Mouse (Mus musculus) hindbrain, embryonic 16.5 days (tissue): ENCODE measurements around the gene Rassf1. TPM values are rescaled to one million over a fixed set of nuclear protein-coding genes. Genes with fewer than 3 reads are reported as not detected.
"Not testable (repeated sequence)": the region's sequence is repeated elsewhere in the genome, so short reads cannot be mapped to it uniquely, and the experiment has no call there.

Experiments used
- ATAC-seq: fragments of 200-750 bp; cut with Nextera tagmentation; 2 replicates; pipeline ENCODE4 v1.8.0; 2017; ENCODE audit warnings: moderate TSS enrichment, moderate library complexity
- H3K27ac ChIP-seq: fragments of 300-500 bp; sonication (generic); 2 replicates; pipeline ENCODE4 v1.5.1; 2014; ENCODE audit warnings: low read depth, mild to moderate bottlenecking, control low read depth, low read length, moderate library complexity
- H3K27me3 ChIP-seq: fragments of 300-500 bp; sonication (generic); replicated peaks from 2 replicates; pipeline ENCODE4 v1.6.1; 2014; ENCODE audit warnings: low read length; ENCODE audit not compliant: control insufficient read depth, insufficient read depth
- H3K36me3 ChIP-seq: fragments of 300-500 bp; sonication (generic); 2 replicates; pipeline ENCODE4 v1.6.1; 2014; ENCODE audit warnings: mild to moderate bottlenecking, low read length, moderate library complexity, mixed read lengths; ENCODE audit not compliant: control insufficient read depth, insufficient read depth
- H3K4me1 ChIP-seq: fragments of 300-500 bp; sonication (generic); 2 replicates; pipeline ENCODE4 v1.6.1; 2014; ENCODE audit warnings: low read depth, low read length; ENCODE audit not compliant: control insufficient read depth, insufficient read depth
- H3K4me2 ChIP-seq: fragments of 300-500 bp; sonication (generic); 2 replicates; pipeline ENCODE4 v1.6.1; 2014; ENCODE audit warnings: mild to moderate bottlenecking, low read length, control low read depth, moderate library complexity
- H3K4me3 ChIP-seq: fragments of 300-500 bp; sonication (generic); 2 replicates; pipeline ENCODE4 v1.5.1; 2014; ENCODE audit warnings: mild to moderate bottlenecking, low read length, control low read depth, moderate library complexity
- H3K9ac ChIP-seq: fragments of 300-500 bp; sonication (generic); 2 replicates; pipeline ENCODE4 v1.6.1; 2014; ENCODE audit warnings: low read depth, mild to moderate bottlenecking, control low read depth, low read length, moderate library complexity
- H3K9me3 ChIP-seq: fragments of 300-500 bp; sonication (generic); 2 replicates; pipeline ENCODE4 v1.6.1; 2014; ENCODE audit warnings: mild to moderate bottlenecking, low read length, moderate library complexity; ENCODE audit not compliant: control insufficient read depth
- WGBS: fragments of 180-500 bp; shearing (Covaris S2); extraction: QIAGEN DNeasy Blood & Tissue Kit; methylation state at CpG from one replicate; pipeline ENCODE4 v1.1.7; 2014; 5-methylcytosine and 5-hydroxymethylcytosine counted together
- polyA plus RNA-seq: library from polyadenylated mRNA; unstranded; fragments of >200 nt; fragmentation: Nextera tagmentation; extraction: Ambion mirVana; gene quantifications from 2 replicates; pipeline ENCODE4 v1.2.1, GENCODE M21; 2015

Gene Rassf1
- polyA plus RNA-seq, 1 experiment from 2014 or later: 45.8 TPM

GRCm38 (mm10) chr9:107552690-107553393 lies 1.5 kb downstream of the Rassf1 start:
- Histone ChIP-seq H3K4me1 (peaks cover 34% of the 10 kb centered on the region), H3K27me3 (peaks cover 24% of the 10 kb centered on the region), H3K9me3 (no peaks in the 10 kb centered on the region), H3K9ac (no peak overlapping the region; the same call in 1 of the 2 replicates), H3K4me3 (no peak overlapping the region; the same call in 1 of the 2 replicates), H3K27ac (no peak overlapping the region), H3K4me2 (peak overlapping the region; percentile 96; the same call in 1 of the 2 replicates), H3K36me3 (peaks cover 5% of the 10 kb centered on the region)
- WGBS: 81% methylated on average over 5 of the region's 5 CpGs
- ATAC-seq: no peak

- Histone ChIP-seq H3K4me2 (peak overlapping the region; percentile 96), H3K9ac (peak overlapping the region; percentile 80), H3K36me3 (peaks cover 10% of the 10 kb centered on the region), H3K4me1 (peaks cover 34% of the 10 kb centered on the region), H3K27ac (peak overlapping the region; percentile 92), H3K4me3 (peak overlapping the region; percentile 81), H3K9me3 (no peaks in the 10 kb centered on the region), H3K27me3 (peaks cover 24% of the 10 kb centered on the region)
- ATAC-seq: peak; percentile 68
- WGBS: 7% methylated on average over 35 of the region's 37 CpGs
Observed at GRCm38 (mm10) chr9:107553541-107554318, 2.4 kb downstream of the Rassf1 start.

GRCm38 (mm10) chr9:107554319-107554825 lies 3.0 kb downstream of the Rassf1 start:
- WGBS: under 1% methylated on average over 53 of the region's 53 CpGs

GRCm38 (mm10) chr9:107555031-107555457 lies 3.7 kb downstream of the Rassf1 start:
- under 1% methylated on average over 23 of the region's 23 CpGs for WGBS
- no peaks in the 10 kb centered on the region for H3K9me3 ChIP-seq
- H3K4me3 ChIP-seq: peak overlapping the region; percentile 81
- H3K27me3 ChIP-seq: peaks cover 19% of the 10 kb centered on the region
- peak overlapping the region; percentile 96 for H3K4me2 ChIP-seq
- ATAC-seq: no peak; the same call in none of the 2 replicates
- peaks cover 22% of the 10 kb centered on the region for H3K36me3 ChIP-seq
- H3K27ac ChIP-seq: peak overlapping the region; percentile 92
- H3K4me1 ChIP-seq: peaks cover 34% of the 10 kb centered on the region
- peak overlapping the region; percentile 87 for H3K9ac ChIP-seq

More at GRCm38 (mm10) chr9:107554319-107554825, 3.0 kb downstream of the Rassf1 start:
- H3K27me3 ChIP-seq: peaks cover 22% of the 10 kb centered on the region
- H3K36me3 ChIP-seq: peaks cover 15% of the 10 kb centered on the region
- H3K9ac ChIP-seq: peak overlapping the region; percentile 87
- H3K4me2 ChIP-seq: peak overlapping the region; percentile 96
- peaks cover 34% of the 10 kb centered on the region for H3K4me1 ChIP-seq
- H3K9me3 ChIP-seq: no peaks in the 10 kb centered on the region
- peak overlapping the region; percentile 81 for H3K4me3 ChIP-seq
- ATAC-seq: peak; percentile 94
- H3K27ac ChIP-seq: peak overlapping the region; percentile 92

- Histone ChIP-seq H3K36me3 (peaks cover 22% of the 10 kb centered on the region), H3K9me3 (no peaks in the 10 kb centered on the region), H3K4me1 (peaks cover 34% of the 10 kb centered on the region), H3K4me3 (peak overlapping the region; percentile 81), H3K4me2 (peak overlapping the region; percentile 96), H3K27me3 (peaks cover 15% of the 10 kb centered on the region), H3K9ac (peak overlapping the region; percentile 87), H3K27ac (no peak overlapping the region)
- ATAC-seq: no peak
- WGBS: 45% methylated on average over 2 of the region's 2 CpGs
Observed at GRCm38 (mm10) chr9:107555701-107556100, 4.3 kb downstream of the Rassf1 start.

GRCm38 (mm10) chr9:107556346-107556745 lies 5.0 kb downstream of the Rassf1 start:
- Histone ChIP-seq H3K4me3 (no peak overlapping the region), H3K9ac (no peak overlapping the region; the same call in 1 of the 2 replicates), H3K36me3 (peaks cover 23% of the 10 kb centered on the region), H3K27ac (no peak overlapping the region), H3K9me3 (no peaks in the 10 kb centered on the region), H3K27me3 (peaks cover 9% of the 10 kb centered on the region), H3K4me1 (peaks cover 28% of the 10 kb centered on the region), H3K4me2 (peak overlapping the region; percentile 96)
- ATAC-seq: no peak
- WGBS: 80% methylated on average over 3 of the region's 3 CpGs

GRCm38 (mm10) chr9:107563029-107563581 lies 11.8 kb downstream of the Rassf1 start, which contains the start of gene Tusc2:
Gene Tusc2, plus strand, starts transcription at chr9:107563255.
- Histone ChIP-seq H3K36me3 (peaks cover 26% of the 10 kb centered on the region), H3K27me3 (no peaks in the 10 kb centered on the region), H3K4me3 (peak within 1 kb of the TSS; percentile 84), H3K9ac (peak within 1 kb of the TSS; percentile 86), H3K4me2 (peak within 1 kb of the TSS; percentile 81), H3K4me1 (peaks cover 19% of the 10 kb centered on the region), H3K27ac (peak within 1 kb of the TSS; percentile 63; the same call in 1 of the 2 replicates), H3K9me3 (no peaks in the 10 kb centered on the region)
- ATAC-seq: peak; percentile 97
- under 1% methylated on average over 46 of the region's 46 CpGs for WGBS

- 47% methylated on average over 5 of the region's 5 CpGs for whole genome bisulfite sequencing
- Histone ChIP-seq H3K4me1 (peaks cover 30% of the 10 kb centered on the region), H3K36me3 (peaks cover 13% of the 10 kb centered on the region)
- not testable (repeated sequence) for H3K4me2 ChIP-seq, H3K27me3 ChIP-seq, H3K9me3 ChIP-seq, H3K4me3 ChIP-seq, H3K9ac ChIP-seq, ATAC-seq, H3K27ac ChIP-seq
Observed at GRCm38 (mm10) chr9:107565556-107565955, 14.2 kb downstream of the Rassf1 start.
